Mouse (Mus musculus) embryonic facial prominence, embryonic 10.5 days (tissue): ENCODE measurements around the gene Uvrag. TPM values are rescaled to one million over a fixed set of nuclear protein-coding genes. Genes with fewer than 3 reads are reported as not detected.

Experiments used
- polyA plus RNA-seq: library from polyadenylated mRNA; unstranded; fragments of >200 nt; fragmentation: Nextera tagmentation; extraction: Ambion mirVana; gene quantifications from 2 replicates; pipeline ENCODE4 v1.2.1, GENCODE M21; 2016

The Uvrag gene
- polyA plus RNA-seq, 1 experiment from 2014 or later: 11.0 TPM

Other genes starting within 250 kb of the Uvrag start
- 16.4 and 16.6 TPM in 2 replicates for gene Dgat2, start 41.6 kb upstream of the Uvrag start, polyA plus RNA-seq
- 38.5 and 46.1 TPM in 2 replicates for gene Mogat2, start 97.5 kb upstream of the Uvrag start, polyA plus RNA-seq
- gene Map6, start 126.3 kb upstream of the Uvrag start, polyA plus RNA-seq: 10.2 and 13.4 TPM in 2 replicates
- 1,061 and 1,072 TPM in 2 replicates for gene Serpinh1, start 212.1 kb upstream of the Uvrag start, polyA plus RNA-seq
- gene Gdpd5, start 240.3 kb upstream of the Uvrag start, polyA plus RNA-seq: 21.4 TPM in 2 replicates